Mouse (Mus musculus) ES-E14 (cell line): Measurements from ENCODE around the gene Fat1.

Experiments
- HCFC1 ChIP-seq: IDR thresholded peaks from 2 replicates; pipeline ENCODE4 v1.6.1; 2012; ENCODE audit warnings: low read length, inconsistent platforms, borderline replicate concordance; ENCODE audit not compliant: insufficient read depth
- ZC3H11A ChIP-seq: IDR thresholded peaks from 2 replicates; pipeline ENCODE4 v1.6.1; 2012; ENCODE audit warnings: low read depth, mild to moderate bottlenecking, inconsistent platforms, low read length, borderline replicate concordance

GRCm38 (mm10) chr8:44961492-44961891, 26.2 kb downstream of the Fat1 start:
- TF ChIP-seq ZC3H11A (no peak), HCFC1 (no peak)
